Mouse (Mus musculus) kidney, embryonic 16.5 days (tissue): ENCODE data around the gene Pnpla5. TPM values are rescaled to one million over a fixed set of nuclear protein-coding genes. Genes with fewer than 3 reads are reported as not detected.

Experiments
- ATAC-seq: fragments of 200-750 bp; cut with Nextera tagmentation; 2 replicates; pipeline ENCODE4 v1.8.0; 2017; ENCODE audit warnings: moderate TSS enrichment; ENCODE audit not compliant: low FRiP score, low TSS enrichment
- H3K27ac ChIP-seq: fragments of 300-500 bp; sonication (generic); 2 replicates; pipeline ENCODE4 v1.5.1; 2014; ENCODE audit warnings: low read length
- H3K27me3 ChIP-seq: fragments of 300-500 bp; sonication (generic); 2 replicates; pipeline ENCODE4 v1.6.1; 2014; ENCODE audit warnings: low read length, control low read depth, mixed read lengths; ENCODE audit not compliant: insufficient read depth
- H3K36me3 ChIP-seq: fragments of 300-500 bp; sonication (generic); 2 replicates; pipeline ENCODE4 v1.6.1; 2014; ENCODE audit warnings: low read length, control low read depth, mixed read lengths; ENCODE audit not compliant: insufficient read depth
- H3K4me1 ChIP-seq: fragments of 300-500 bp; sonication (generic); 2 replicates; pipeline ENCODE4 v1.6.1; 2014; ENCODE audit warnings: low read length, control low read depth, mixed read lengths; ENCODE audit not compliant: insufficient read depth
- H3K4me2 ChIP-seq: fragments of 300-500 bp; sonication (generic); replicated peaks from 2 replicates; pipeline ENCODE4 v1.6.1; 2014; ENCODE audit warnings: low read depth, low read length
- H3K4me3 ChIP-seq: fragments of 300-500 bp; sonication (generic); 2 replicates; pipeline ENCODE4 v1.5.1; 2014; ENCODE audit warnings: mild to moderate bottlenecking, low read length
- H3K9ac ChIP-seq: fragments of 300-500 bp; sonication (generic); replicated peaks from 2 replicates; pipeline ENCODE4 v1.6.1; 2014; ENCODE audit warnings: low read length
- H3K9me3 ChIP-seq: fragments of 300-500 bp; sonication (generic); 2 replicates; pipeline ENCODE4 v1.6.1; 2016; ENCODE audit warnings: low read length, control low read depth
- WGBS: fragments of 180-500 bp; shearing (Covaris S2); extraction: QIAGEN DNeasy Blood & Tissue Kit; methylation state at CpG from one replicate; pipeline ENCODE4 v1.1.7; 2014; 5-methylcytosine and 5-hydroxymethylcytosine counted together
- polyA plus RNA-seq: library from polyadenylated mRNA; unstranded; fragments of >200 nt; fragmentation: Nextera tagmentation; extraction: Ambion mirVana; gene quantifications from 2 replicates; pipeline ENCODE4 v1.2.1, GENCODE M21; 2015

The Pnpla5 gene
- polyA plus RNA-seq, 1 experiment from 2014 or later, result not detected

GRCm38 (mm10) chr15:84124086-84124485, 1.1 kb upstream of the Pnpla5 start:
- no peak overlapping the region for H3K27ac ChIP-seq
- 63% methylated on average over 7 of the region's 7 CpGs for WGBS

GRCm38 (mm10) chr15:84121036-84121435, 1.9 kb downstream of the Pnpla5 start:
- H3K4me2 ChIP-seq, result no peak overlapping the region
- H3K9ac ChIP-seq, result no peak overlapping the region
- H3K36me3 ChIP-seq, result no peaks in the 10 kb centered on the region
- no peaks in the 10 kb centered on the region for H3K9me3 ChIP-seq
- H3K4me3 ChIP-seq, result no peak overlapping the region
- ATAC-seq, result no peak
- H3K27me3 ChIP-seq, result no peaks in the 10 kb centered on the region
- WGBS, result 78% methylated on average over 7 of the region's 7 CpGs
- H3K27ac ChIP-seq, result no peak overlapping the region
- no peaks in the 10 kb centered on the region for H3K4me1 ChIP-seq

More at GRCm38 (mm10) chr15:84124086-84124485, 1.1 kb upstream of the Pnpla5 start:
- Histone ChIP-seq H3K9me3 (no peaks in the 10 kb centered on the region), H3K36me3 (no peaks in the 10 kb centered on the region), H3K4me2 (no peak overlapping the region), H3K4me1 (no peaks in the 10 kb centered on the region), H3K27me3 (no peaks in the 10 kb centered on the region), H3K9ac (no peak overlapping the region), H3K4me3 (no peak overlapping the region)
- no peak for ATAC-seq

GRCm38 (mm10) chr15:84120612-84121011, 2.4 kb downstream of the Pnpla5 start:
- Histone ChIP-seq H3K4me3 (no peak overlapping the region), H3K36me3 (no peaks in the 10 kb centered on the region), H3K27me3 (no peaks in the 10 kb centered on the region), H3K4me2 (no peak overlapping the region), H3K9me3 (no peaks in the 10 kb centered on the region), H3K9ac (no peak overlapping the region), H3K4me1 (no peaks in the 10 kb centered on the region), H3K27ac (no peak overlapping the region)
- 22% methylated on average over 6 of the region's 6 CpGs for WGBS
- ATAC-seq, result no peak

DNA sequence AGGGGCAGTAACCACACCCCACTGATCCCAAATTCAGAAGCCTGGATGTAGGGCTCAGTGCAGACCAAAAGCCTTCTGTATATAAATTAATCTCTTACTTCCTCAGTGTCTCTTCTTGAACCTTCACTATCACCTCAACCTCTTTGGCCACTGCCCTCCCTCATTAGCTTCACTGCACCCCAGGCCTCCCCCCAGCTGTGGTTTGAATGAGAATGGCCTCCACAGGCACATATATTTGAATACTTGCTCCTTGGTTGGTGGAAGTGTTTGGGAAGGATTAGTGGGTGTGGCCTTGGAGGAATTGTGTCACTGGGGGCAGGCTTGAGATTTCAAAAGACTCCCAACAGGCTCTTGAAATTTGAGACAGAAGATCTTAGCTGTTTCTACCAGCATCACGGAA, 6.5 kb downstream of the Pnpla5 start:
- Histone ChIP-seq H3K9me3 (no peaks in the 10 kb centered on the region), H3K4me3 (no peak overlapping the region), H3K36me3 (no peaks in the 10 kb centered on the region), H3K4me1 (no peaks in the 10 kb centered on the region), H3K27me3 (no peaks in the 10 kb centered on the region), H3K4me2 (no peak overlapping the region), H3K9ac (no peak overlapping the region), H3K27ac (no peak overlapping the region)
- 79% methylated on average over 1 of the region's 1 CpGs for WGBS
- ATAC-seq, result no peak

DNA sequence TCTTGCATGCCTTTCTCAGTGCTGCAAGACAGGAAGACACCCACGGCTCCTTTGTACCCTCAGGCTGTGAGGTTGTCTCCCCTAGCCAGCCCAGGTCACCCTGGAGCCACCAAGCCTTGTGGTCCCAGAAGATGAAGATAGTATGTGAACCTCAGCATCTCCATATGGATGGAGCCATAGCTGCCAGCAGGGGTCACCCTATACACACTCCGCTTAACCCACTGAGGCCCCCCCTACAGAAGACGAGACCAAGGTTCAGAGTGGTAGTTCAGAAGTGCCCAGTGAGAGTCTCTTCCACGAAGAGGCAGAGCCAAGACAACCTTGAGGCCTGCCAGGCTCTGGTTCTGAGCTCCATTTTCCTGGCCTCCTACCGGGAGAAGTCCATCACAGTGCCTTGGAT, 7.2 kb downstream of the Pnpla5 start:
- Histone ChIP-seq H3K27ac (no peak overlapping the region), H3K4me2 (no peak overlapping the region), H3K9me3 (no peaks in the 10 kb centered on the region), H3K36me3 (no peaks in the 10 kb centered on the region), H3K4me3 (no peak overlapping the region), H3K4me1 (no peaks in the 10 kb centered on the region), H3K9ac (no peak overlapping the region), H3K27me3 (no peaks in the 10 kb centered on the region)
- WGBS, result 61% methylated on average over 5 of the region's 5 CpGs
- no peak for ATAC-seq

- Histone ChIP-seq H3K9ac (no peak overlapping the region), H3K36me3 (no peaks in the 10 kb centered on the region), H3K27ac (no peak overlapping the region), H3K27me3 (no peaks in the 10 kb centered on the region), H3K4me1 (no peaks in the 10 kb centered on the region), H3K4me3 (no peak overlapping the region), H3K9me3 (no peaks in the 10 kb centered on the region), H3K4me2 (no peak overlapping the region)
- WGBS, result 67% methylated on average over 6 of the region's 6 CpGs
- no peak for ATAC-seq
These were observed 9.1 kb downstream of the Pnpla5 start for GRCm38 (mm10) chr15:84113873-84114272.

DNA sequence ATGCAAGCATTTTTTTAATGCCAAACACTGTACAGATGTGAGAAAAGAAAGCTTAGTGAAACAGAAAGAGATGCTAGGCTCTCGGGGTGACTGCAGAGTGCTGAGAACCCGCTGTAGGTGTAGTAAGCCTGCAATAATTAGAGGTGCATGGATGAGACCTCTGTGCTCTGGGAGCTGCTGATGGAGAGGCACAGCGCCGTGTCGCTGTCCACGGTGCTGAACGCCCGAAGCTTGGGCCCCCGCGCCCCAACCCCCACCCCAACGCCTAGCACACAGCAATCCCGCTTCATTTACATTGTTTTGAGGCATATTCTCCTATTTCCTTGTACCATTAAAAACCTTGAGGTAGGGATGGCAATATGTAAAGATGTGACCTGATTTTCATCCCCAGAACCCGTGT, 14.1 kb downstream of the Pnpla5 start:
- Histone ChIP-seq H3K9ac (no peak overlapping the region), H3K36me3 (no peaks in the 10 kb centered on the region), H3K27me3 (peaks cover 41% of the 10 kb centered on the region), H3K9me3 (no peaks in the 10 kb centered on the region), H3K4me1 (peaks cover 8% of the 10 kb centered on the region), H3K27ac (no peak overlapping the region), H3K4me3 (no peak overlapping the region), H3K4me2 (no peak overlapping the region)
- ATAC-seq, result no peak
- WGBS, result 4% methylated on average over 13 of the region's 13 CpGs

- ATAC-seq, result no peak
- peaks cover 41% of the 10 kb centered on the region for H3K27me3 ChIP-seq
- H3K4me3 ChIP-seq, result peak overlapping the region; percentile 53
- no peaks in the 10 kb centered on the region for H3K36me3 ChIP-seq
- no peak overlapping the region for H3K27ac ChIP-seq
- H3K4me2 ChIP-seq, result peak overlapping the region; percentile 89
- peaks cover 8% of the 10 kb centered on the region for H3K4me1 ChIP-seq
- no peak overlapping the region for H3K9ac ChIP-seq
- no peaks in the 10 kb centered on the region for H3K9me3 ChIP-seq
- 7% methylated on average over 12 of the region's 12 CpGs for WGBS
These were observed 17.0 kb downstream of the Pnpla5 start for GRCm38 (mm10) chr15:84105924-84106500.

GRCm38 (mm10) chr15:84105105-84105923, 17.7 kb downstream of the Pnpla5 start, which contains the start of gene Sult4a1:
Sult4a1 (minus strand) TSS chr15:84105754.
- no peaks in the 10 kb centered on the region for H3K36me3 ChIP-seq
- H3K4me3 ChIP-seq, result peak within 1 kb of the TSS; percentile 53
- H3K9ac ChIP-seq, result 0 out of 2 replicates have a peak within 1 kb of the TSS, but pooled peaks have one; percentile 31
- H3K9me3 ChIP-seq, result no peaks in the 10 kb centered on the region
- ATAC-seq, result 0 out of 2 replicates have a peak, but pooled peaks have one; percentile 35
- H3K27ac ChIP-seq, result no peak within 1 kb of the TSS
- peaks cover 8% of the 10 kb centered on the region for H3K4me1 ChIP-seq
- 1% methylated on average over 70 of the region's 77 CpGs for WGBS
- H3K27me3 ChIP-seq, result peaks cover 41% of the 10 kb centered on the region
- peak within 1 kb of the TSS; percentile 89 for H3K4me2 ChIP-seq

DNA sequence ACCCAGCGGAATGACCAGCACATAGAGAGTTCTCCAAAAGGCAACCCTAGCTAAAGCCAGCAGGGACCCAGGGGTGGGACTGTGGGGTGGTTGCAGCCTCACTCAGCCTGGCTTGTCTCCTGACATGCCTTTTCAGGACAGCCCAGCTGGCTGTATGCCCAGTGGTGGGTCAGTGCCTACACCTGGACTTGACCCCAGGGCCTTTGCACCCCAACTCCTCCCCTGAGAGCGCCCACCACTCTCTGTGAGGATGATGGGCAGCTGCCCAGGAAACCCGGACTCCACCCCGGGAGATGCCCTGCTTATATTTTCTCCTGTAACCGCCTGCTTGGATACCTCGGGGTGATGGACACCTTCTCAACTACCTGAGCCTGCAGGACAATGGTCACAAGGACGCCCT, 18.3 kb downstream of the Pnpla5 start:
- WGBS, result 84% methylated on average over 7 of the region's 7 CpGs
- H3K27me3 ChIP-seq, result peaks cover 41% of the 10 kb centered on the region
- peak overlapping the region; percentile 89 for H3K4me2 ChIP-seq
- no peak for ATAC-seq
- no peaks in the 10 kb centered on the region for H3K9me3 ChIP-seq
- H3K4me3 ChIP-seq, result no peak overlapping the region
- H3K4me1 ChIP-seq, result peaks cover 8% of the 10 kb centered on the region
- no peak overlapping the region for H3K9ac ChIP-seq
- H3K27ac ChIP-seq, result no peak overlapping the region
- H3K36me3 ChIP-seq, result no peaks in the 10 kb centered on the region
